10 mouse cellular contexts compared by ENCODE assay signal in genomic region chr6:100109979-100110378, GRCm38 (mm10).
A peak's percentile ranks its signal among the peaks of the same experiment; 100 is the strongest.
DNase-seq lines count a peak whose midpoint lies in the region; ATAC-seq lines count a peak whose summit lies in the region.
"Had no signal": no experiment of that assay in that cellular context is flagged by ENCODE, and none has a peak within 500 bp of the region (broad histone marks: within the 10 kb centered on the region; RNA-seq: fewer than 3 reads in every experiment).

No protein-coding gene starts in this region.

- no peak overlapping the region for H3K4me2 ChIP-seq in intestine, embryonic 16.5 days (ENCODE audit: low read depth, low read length)
- H3K4me2 ChIP-seq: hindbrain, embryonic 15.5 days had no signal

- no peak overlapping the region for H3K9ac ChIP-seq in intestine, embryonic 16.5 days (ENCODE audit: low read depth, low read length)
- H3K9ac ChIP-seq: hindbrain, embryonic 15.5 days had no signal

- H3K4me3 ChIP-seq in intestine, embryonic 16.5 days (ENCODE audit: low read length): no peak overlapping the region
- H3K4me3 ChIP-seq in midbrain, embryonic 10.5 days: no peak overlapping the region
- H3K4me3 ChIP-seq: hindbrain, embryonic 15.5 days had no signal

- DNase-seq in frontal cortex, postnatal 14 days (ENCODE audit: low spot score in 2 of 2): no peak
- peak; percentile 91 for DNase-seq in MEL-GATA-1-ER (ENCODE audit: extremely low read depth, low read depth)
- DNase-seq in lung, postnatal 36 days: peak; percentile 73
- DNase-seq in cerebellum, postnatal 14 days: no peak
- no peak for DNase-seq in MN1 (ENCODE audit: low spot score)
- DNase-seq in midbrain, embryonic 10.5 days (ENCODE audit: low spot score): no peak
- DNase-seq: cerebellum, adult 18-20 months had no signal

- WGBS in intestine, embryonic 16.5 days: 32% methylated on average over 7 of the region's 7 CpGs
- 82% methylated on average over 7 of the region's 7 CpGs for WGBS in midbrain, embryonic 10.5 days

- H3K36me3 ChIP-seq in intestine, embryonic 16.5 days (ENCODE audit: control insufficient read depth, insufficient read depth, low read length): no peaks in the 10 kb centered on the region
- no peaks in the 10 kb centered on the region for H3K36me3 ChIP-seq in midbrain, embryonic 10.5 days
- H3K36me3 ChIP-seq: hindbrain, embryonic 15.5 days had no signal

- no peaks in the 10 kb centered on the region for H3K27me3 ChIP-seq in intestine, embryonic 16.5 days (replicated peaks; ENCODE audit: control insufficient read depth, insufficient read depth, low read length)
- peaks cover 17% of the 10 kb centered on the region; the same call in 1 of the 2 replicates for H3K27me3 ChIP-seq in midbrain, embryonic 10.5 days (ENCODE audit: low read depth, poor library complexity, severe bottlenecking)
- H3K27me3 ChIP-seq: hindbrain, embryonic 15.5 days had no signal

- H3K27ac ChIP-seq in intestine, embryonic 16.5 days (ENCODE audit: low read length): no peak overlapping the region; the same call in 1 of the 2 replicates
- no peak overlapping the region for H3K27ac ChIP-seq in midbrain, embryonic 10.5 days (replicated peaks)
- H3K27ac ChIP-seq: hindbrain, embryonic 15.5 days had no signal

- peaks cover 14% of the 10 kb centered on the region for H3K4me1 ChIP-seq in intestine, embryonic 16.5 days (ENCODE audit: control insufficient read depth, insufficient read depth, low read length)
- peaks cover 21% of the 10 kb centered on the region for H3K4me1 ChIP-seq in midbrain, embryonic 10.5 days

- ATAC-seq in frontal cortex, adult (ENCODE audit: low TSS enrichment): peak; percentile 41; the same call in 1 of the 2 replicates
- peak; percentile 60; the same call in 1 of the 2 replicates for ATAC-seq in intestine, embryonic 16.5 days

- no peaks in the 10 kb centered on the region for H3K9me3 ChIP-seq in intestine, embryonic 16.5 days (ENCODE audit: control insufficient read depth, low read length)
- H3K9me3 ChIP-seq in midbrain, embryonic 10.5 days (replicated peaks): no peaks in the 10 kb centered on the region
- H3K9me3 ChIP-seq: hindbrain, embryonic 15.5 days had no signal

Comparison
In these comparisons a context has a peak if more than half of its experiments do, and no peak if none do; other contexts are left out.
1. DNase-seq: peak in MEL-GATA-1-ER (single experiment) and lung, postnatal 36 days (single experiment); none in frontal cortex, postnatal 14 days (0 of 2), cerebellum, postnatal 14 days (0 of 2), MN1 (single experiment) and midbrain, embryonic 10.5 days (single experiment).